Mouse (Mus musculus): ENCODE results near the gene Cntd1.

DNA sequence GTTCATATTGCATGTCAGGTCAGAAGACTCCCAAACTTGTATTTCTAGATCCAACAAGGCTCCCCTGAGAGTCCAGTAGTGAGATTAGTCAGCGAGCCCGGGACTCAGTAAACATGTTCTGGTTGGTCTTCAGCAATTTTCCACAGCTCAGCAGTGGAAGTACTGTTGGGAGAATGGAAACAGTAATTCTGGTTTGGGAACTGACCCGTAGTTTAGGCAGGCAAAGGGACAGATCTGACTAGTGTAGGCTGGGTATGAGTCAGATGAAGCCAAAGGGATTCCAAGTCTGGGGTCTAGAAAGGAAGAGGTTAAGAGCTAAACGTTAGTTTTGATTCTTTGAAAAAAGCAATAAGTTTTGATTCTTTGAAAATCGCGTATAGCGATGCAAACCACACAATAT, 25.9 kb upstream of the Cntd1 start:
- no peak for TF ChIP-seq CTCF (IDR thresholded peaks at IDR 0.05)
- TF ChIP-seq EP300 (IDR thresholded peaks at IDR 0.05), result no peak

All from lung, postnatal 0 days (tissue).